Mouse (Mus musculus): ENCODE results near the gene Slc38a8.

The Slc38a8 gene

GRCm38 (mm10) chr8:119484145-119484896, 17.2 kb downstream of the Slc38a8 start:
- no peak for DNase-seq (ENCODE audit: low read depth)

GRCm38 (mm10) chr8:119478684-119479083, 22.8 kb downstream of the Slc38a8 start:
- DNase-seq (ENCODE audit: low read depth), result no peak

GRCm38 (mm10) chr8:119468091-119468490, 33.4 kb downstream of the Slc38a8 start:
- DNase-seq (ENCODE audit: low read depth), result no peak

DNA sequence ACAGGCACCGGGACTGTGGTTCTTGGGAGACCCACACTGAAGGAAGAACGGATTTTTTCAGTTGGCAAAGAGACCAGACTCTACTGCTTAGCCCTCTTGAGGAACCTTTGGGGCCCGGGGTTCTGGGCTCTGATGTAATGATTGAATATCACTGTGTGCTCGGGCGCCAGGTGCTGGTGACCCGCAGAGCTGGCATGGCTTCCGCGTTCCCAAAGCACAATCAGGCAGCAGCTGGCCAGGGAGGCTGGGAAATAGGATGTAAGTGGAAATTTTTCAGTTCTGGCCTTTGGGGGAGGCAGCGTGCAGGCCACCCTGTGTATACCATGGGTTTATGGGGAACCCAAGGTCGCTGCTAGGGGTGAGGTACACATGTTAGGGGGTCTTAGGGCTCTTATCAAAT, 34.7 kb downstream of the Slc38a8 start:
- no peak for DNase-seq (ENCODE audit: low read depth)

GRCm38 (mm10) chr8:119466105-119466504, 35.4 kb downstream of the Slc38a8 start:
- DNase-seq (ENCODE audit: low read depth), result no peak

GRCm38 (mm10) chr8:119463709-119464108, 37.8 kb downstream of the Slc38a8 start:
- no peak for DNase-seq (ENCODE audit: low read depth)

GRCm38 (mm10) chr8:119461356-119461755, 40.1 kb downstream of the Slc38a8 start:
- DNase-seq (ENCODE audit: low read depth), result no peak

- no peak for DNase-seq (ENCODE audit: low read depth)
Observed at GRCm38 (mm10) chr8:119459724-119460123, 41.8 kb downstream of the Slc38a8 start.

- no peak for DNase-seq (ENCODE audit: low read depth)
Observed at GRCm38 (mm10) chr8:119456045-119456444, 45.5 kb downstream of the Slc38a8 start.

GRCm38 (mm10) chr8:119452919-119453318, 48.6 kb downstream of the Slc38a8 start:
- no peak for DNase-seq (ENCODE audit: low read depth)

DNA sequence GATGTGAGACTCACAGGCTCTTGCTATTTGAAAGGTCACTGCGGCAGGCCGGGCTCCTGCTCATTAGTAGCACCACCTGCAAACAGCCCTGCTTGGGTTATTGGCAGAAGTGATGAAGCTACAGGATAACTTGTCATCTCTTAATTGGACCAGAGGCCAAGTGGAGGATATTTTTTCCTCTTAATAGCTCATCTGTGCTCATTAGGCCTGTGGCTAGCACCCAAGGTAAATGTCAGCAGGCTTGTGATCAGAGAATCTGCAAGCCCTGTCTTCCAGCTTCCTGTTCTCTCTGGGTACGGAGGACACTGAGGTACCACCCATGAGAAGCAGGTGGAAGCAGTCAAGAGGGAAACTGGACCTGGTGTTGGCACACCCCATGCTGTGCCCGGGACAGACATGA, 50.4 kb downstream of the Slc38a8 start:
- DNase-seq (ENCODE audit: low read depth), result no peak

GRCm38 (mm10) chr8:119449627-119450026, 51.9 kb downstream of the Slc38a8 start:
- DNase-seq (ENCODE audit: low read depth), result no peak

DNA sequence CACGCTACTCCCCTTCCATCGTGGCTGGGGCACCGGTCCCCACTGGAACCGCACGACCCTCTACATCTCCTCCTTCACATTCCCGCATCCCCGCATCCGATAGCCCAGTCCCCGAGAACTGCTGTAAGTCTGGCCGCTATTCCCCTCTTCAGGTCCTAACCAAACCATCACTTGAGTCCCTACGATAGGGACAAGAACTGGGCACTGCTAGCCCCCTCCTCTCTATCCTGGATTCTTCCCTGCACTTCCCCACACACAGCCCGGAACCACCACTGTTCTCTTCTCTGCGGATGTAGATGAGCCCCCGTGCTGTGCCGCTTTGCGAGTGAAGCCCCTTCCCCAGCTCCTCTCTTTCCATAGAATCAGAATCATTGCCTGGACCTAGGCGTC, 53.7 kb downstream of the Slc38a8 start:
- no peak for DNase-seq (ENCODE audit: low read depth)

- no peak for DNase-seq (ENCODE audit: low read depth)
Observed at GRCm38 (mm10) chr8:119446990-119447780, 54.3 kb downstream of the Slc38a8 start.

- DNase-seq (ENCODE audit: low read depth), result no peak
Observed at GRCm38 (mm10) chr8:119446211-119446989, 55.1 kb downstream of the Slc38a8 start, which contains the start of gene Necab2. Gene Necab2, plus strand, starts transcription at chr8:119446719.

- DNase-seq (ENCODE audit: low read depth), result no peak
Observed at GRCm38 (mm10) chr8:119442970-119443369, 58.5 kb downstream of the Slc38a8 start.

GRCm38 (mm10) chr8:119442013-119442412, 59.5 kb downstream of the Slc38a8 start:
- no peak for DNase-seq (ENCODE audit: low read depth)

DNA sequence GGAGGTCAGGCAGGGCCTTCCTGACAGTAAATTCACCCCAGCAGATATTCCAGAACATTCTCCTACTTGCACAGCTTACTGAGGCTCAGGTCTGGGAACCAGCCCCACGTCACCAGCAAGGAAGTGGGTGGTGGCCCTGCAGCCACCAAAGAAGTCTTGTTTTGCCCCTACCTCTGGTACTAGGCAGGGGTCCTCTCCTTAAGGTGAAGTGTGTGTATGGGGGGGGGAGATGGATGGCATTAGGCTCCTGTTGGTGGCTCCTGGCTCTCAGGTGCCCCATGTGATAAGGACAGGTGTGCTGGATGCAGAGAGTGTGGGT, 60.6 kb downstream of the Slc38a8 start:
- no peak for DNase-seq (ENCODE audit: low read depth)

- peak; percentile 77 for DNase-seq (ENCODE audit: low read depth)
Observed at GRCm38 (mm10) chr8:119440250-119440951, 61.1 kb downstream of the Slc38a8 start.

DNA sequence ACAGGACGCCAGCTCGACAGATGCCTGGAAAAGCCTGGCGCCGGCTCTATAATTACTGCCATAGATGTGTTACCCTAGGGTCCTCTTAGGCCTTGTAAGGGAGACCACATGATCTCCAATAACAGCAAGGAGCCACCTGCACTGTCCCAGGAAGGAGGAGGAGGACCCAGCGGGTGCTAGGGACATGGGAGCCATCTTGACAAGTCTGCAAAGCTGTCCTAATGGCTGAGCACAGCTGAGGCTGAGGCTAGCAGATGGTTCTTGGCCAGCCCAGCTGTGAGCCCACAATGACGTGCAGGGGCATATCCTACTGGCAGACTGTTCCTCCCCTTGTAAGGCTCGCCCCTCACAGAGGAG, 61.6 kb downstream of the Slc38a8 start:
- DNase-seq (ENCODE audit: low read depth), result no peak

DNA sequence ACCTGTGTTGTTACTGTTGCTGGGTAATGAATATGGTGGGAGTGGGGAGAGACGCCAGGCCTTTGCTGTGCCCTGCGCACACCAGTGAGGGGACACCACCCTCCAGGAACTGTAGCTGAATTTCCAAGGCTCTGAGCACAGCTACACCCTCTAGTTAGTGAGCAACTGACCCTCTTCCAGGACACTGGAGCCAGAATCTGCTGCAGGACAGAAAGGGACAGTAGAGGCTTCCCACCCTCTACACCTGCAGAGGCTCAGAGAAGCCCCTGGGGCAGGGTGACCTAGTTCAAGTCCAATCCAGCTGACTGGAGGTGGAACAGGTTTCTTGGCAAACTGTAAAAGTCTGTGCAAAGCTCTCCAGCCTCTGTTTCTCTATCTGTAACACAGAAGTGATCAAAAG, 62.1 kb downstream of the Slc38a8 start:
- no peak for DNase-seq (ENCODE audit: low read depth)

GRCm38 (mm10) chr8:119438876-119439275, 62.6 kb downstream of the Slc38a8 start:
- no peak for DNase-seq (ENCODE audit: low read depth)

All from fibroblast of lung, adult 2 months (primary cell).